ENCODE assay signal across 9 mouse cellular contexts in the genomic region with DNA sequence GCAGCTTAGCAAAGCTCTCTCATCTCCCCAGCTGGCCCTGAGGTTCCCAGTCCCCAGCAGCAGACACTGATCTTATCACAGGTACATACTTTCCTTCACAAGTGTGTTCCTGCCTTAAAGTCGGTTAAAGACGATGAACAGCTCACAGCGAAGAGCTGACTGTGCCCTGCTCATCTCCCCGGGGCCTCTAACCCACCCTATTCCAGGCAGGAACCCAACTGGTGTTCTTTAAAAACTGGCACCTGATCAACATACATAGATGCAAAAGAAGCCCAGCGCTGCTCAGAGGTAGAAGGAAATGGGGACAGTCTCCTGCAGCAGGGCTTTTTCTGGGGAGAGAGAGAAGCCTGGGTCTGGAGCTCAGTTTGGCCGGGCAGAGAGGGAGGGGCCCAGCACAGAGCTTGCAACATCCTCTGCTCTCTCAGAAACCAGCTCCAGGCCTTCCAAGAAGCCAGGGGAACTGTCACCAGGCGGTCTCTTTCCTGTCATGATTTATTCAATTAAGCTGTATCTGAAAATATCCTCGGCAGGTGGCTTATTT. TPM values are rescaled to one million over a fixed set of nuclear protein-coding genes. Genes with fewer than 3 reads are reported as not detected.
DNase-seq lines count a peak whose midpoint lies in the region; ATAC-seq lines count a peak whose summit lies in the region.
"Had no signal": no experiment of that assay in that cellular context is flagged by ENCODE, and none has a peak within 500 bp of the region (broad histone marks: within the 10 kb centered on the region; RNA-seq: fewer than 3 reads in every experiment).

No protein-coding gene starts in this region.

- no peak overlapping the region for H3K4me3 ChIP-seq in hindbrain, embryonic 15.5 days
- H3K4me3 ChIP-seq in hindbrain, embryonic 12.5 days, result no peak overlapping the region

- no peak overlapping the region for H3K9ac ChIP-seq in hindbrain, embryonic 15.5 days
- H3K9ac ChIP-seq in hindbrain, embryonic 12.5 days, result no peak overlapping the region
- H3K9ac ChIP-seq: lung, embryonic 14.5 days had no signal

- no peaks in the 10 kb centered on the region for H3K36me3 ChIP-seq in hindbrain, embryonic 15.5 days
- H3K36me3 ChIP-seq in hindbrain, embryonic 12.5 days, result no peaks in the 10 kb centered on the region

- no peak overlapping the region for H3K4me2 ChIP-seq in hindbrain, embryonic 15.5 days
- H3K4me2 ChIP-seq in hindbrain, embryonic 12.5 days (replicated peaks), result no peak overlapping the region
- H3K4me2 ChIP-seq: lung, embryonic 14.5 days had no signal

- peaks cover 13% of the 10 kb centered on the region for H3K4me1 ChIP-seq in hindbrain, embryonic 15.5 days (replicated peaks)
- H3K4me1 ChIP-seq in hindbrain, embryonic 12.5 days, result no peaks in the 10 kb centered on the region

- 35% methylated on average over 8 of the region's 8 CpGs for WGBS in hindbrain, embryonic 15.5 days
- WGBS in hindbrain, embryonic 12.5 days, result 53% methylated on average over 8 of the region's 8 CpGs

- no peaks in the 10 kb centered on the region for H3K9me3 ChIP-seq in hindbrain, embryonic 15.5 days
- no peaks in the 10 kb centered on the region for H3K9me3 ChIP-seq in hindbrain, embryonic 12.5 days (replicated peaks)

- peak; percentile 63; the same call in 1 of the 2 replicates for ATAC-seq in hindbrain, embryonic 15.5 days (ENCODE audit: low FRiP score, low read depth)
- ATAC-seq in hindbrain, embryonic 12.5 days (ENCODE audit: low FRiP score), result no peak
- peak; percentile 48 for ATAC-seq in inflammation-experienced regulatory T-cells, adult 6 months

- 0 out of 2 replicates have a peak overlapping the region, but pooled peaks have one; percentile 22 for H3K27ac ChIP-seq in hindbrain, embryonic 15.5 days (replicated peaks)
- H3K27ac ChIP-seq in hindbrain, embryonic 12.5 days, result no peak overlapping the region

- H3K27me3 ChIP-seq in hindbrain, embryonic 15.5 days, result no peaks in the 10 kb centered on the region
- no peaks in the 10 kb centered on the region for H3K27me3 ChIP-seq in hindbrain, embryonic 12.5 days

- DNase-seq in NIH3T3 (ENCODE audit: low read depth), result peak; percentile 33
- peak; percentile 7 for DNase-seq in cerebellum, adult 8-10 months
- peak; percentile 51 for DNase-seq in retina, postnatal 1 day
- no peak for DNase-seq in layer of hippocampus, adult 11-12 months (ENCODE audit: low spot score)
- DNase-seq in ovary, postnatal 36 days (ENCODE audit: low spot score), result no peak
- DNase-seq: lung, embryonic 14.5 days had no signal

RNA-seq across cellular contexts. Expression of gene Thy1, which starts 30.4 kb away (rescaled TPM):
- polyA plus RNA-seq in hindbrain, embryonic 15.5 days (2015; fragmentation: Nextera tagmentation; extraction: Ambion mirVana), result 7.2 and 8.2 TPM in 2 replicates
- not detected in 2 replicates for polyA plus RNA-seq in hindbrain, embryonic 12.5 days (2016; fragmentation: Nextera tagmentation; extraction: Ambion mirVana)
- 100 to 1,000 TPM; 179 to 228 (median 209) TPM for polyA plus RNA-seq in inflammation-experienced regulatory T-cells, adult 6 months (2017; shearing (Covaris generic))

RNA-seq across cellular contexts. Expression of gene Usp2, which starts 54.0 kb away (rescaled TPM):
- polyA plus RNA-seq in hindbrain, embryonic 15.5 days (2015; fragmentation: Nextera tagmentation; extraction: Ambion mirVana), result 12.2 and 15.2 TPM in 2 replicates
- 11.5 and 14.2 TPM in 2 replicates for polyA plus RNA-seq in hindbrain, embryonic 12.5 days (2016; fragmentation: Nextera tagmentation; extraction: Ambion mirVana)
- 1 to 10 TPM in 2 of 3 experiments, under 1 TPM in 1; 0.53 to 5.0 (median 2.2) TPM for polyA plus RNA-seq in inflammation-experienced regulatory T-cells, adult 6 months (2017; shearing (Covaris generic))

Comparison
In these comparisons a context has a peak if more than half of its experiments do, and no peak if none do; other contexts are left out.
1. DNase-seq: peak in NIH3T3 (single experiment), cerebellum, adult 8-10 months (single experiment) and retina, postnatal 1 day (single experiment); none in layer of hippocampus, adult 11-12 months (single experiment) and ovary, postnatal 36 days (single experiment).
2. RNA of gene Thy1, which starts 30.4 kb away (polyA plus RNA-seq): 179 to 228 TPM in inflammation-experienced regulatory T-cells, adult 6 months; 7.2 to 8.2 TPM in hindbrain, embryonic 15.5 days and not detected in hindbrain, embryonic 12.5 days; every median in the first group is over 10 times any median in the second.